Mouse (Mus musculus) liver, embryonic 11.5 days (tissue): ENCODE results near the gene Wdr24. TPM values are rescaled to one million over a fixed set of nuclear protein-coding genes. Genes with fewer than 3 reads are reported as not detected.

ENCODE experiments used
- ATAC-seq: fragments of 200-750 bp; cut with Nextera tagmentation; replicated peaks from 2 replicates; pipeline ENCODE4 v1.8.0; 2017; ENCODE audit warnings: moderate number of reproducible peaks, mild to moderate bottlenecking, moderate TSS enrichment, moderate library complexity; ENCODE audit not compliant: low FRiP score
- DNase-seq: peaks from one replicate; pipeline ENCODE4 v3.0.0-alpha.2; 2017; ENCODE audit warnings: low spot score
- H3K27ac ChIP-seq: fragments of 300-500 bp; sonication (generic); 2 replicates; pipeline ENCODE4 v1.5.1; 2014; ENCODE audit warnings: mild to moderate bottlenecking, low read depth, low read length, control low read depth
- H3K27me3 ChIP-seq: fragments of 300-500 bp; sonication (generic); replicated peaks from 2 replicates; pipeline ENCODE4 v1.6.1; 2014; ENCODE audit warnings: low read length, mixed read lengths; ENCODE audit not compliant: control insufficient read depth, insufficient read depth
- H3K36me3 ChIP-seq: fragments of 300-500 bp; sonication (generic); 2 replicates; pipeline ENCODE4 v1.6.1; 2014; ENCODE audit warnings: mild to moderate bottlenecking, low read length, moderate library complexity, mixed read lengths; ENCODE audit not compliant: control insufficient read depth, insufficient read depth
- H3K4me1 ChIP-seq: fragments of 300-500 bp; sonication (generic); replicated peaks from 2 replicates; pipeline ENCODE4 v1.6.1; 2014; ENCODE audit warnings: low read length, mixed read lengths; ENCODE audit not compliant: control insufficient read depth, insufficient read depth
- H3K4me2 ChIP-seq: fragments of 300-500 bp; sonication (generic); 2 replicates; pipeline ENCODE4 v1.6.1; 2014; ENCODE audit warnings: mild to moderate bottlenecking, control low read depth, moderate library complexity
- H3K4me3 ChIP-seq: fragments of 300-500 bp; sonication (generic); 2 replicates; pipeline ENCODE4 v1.5.1; 2014; ENCODE audit warnings: low read depth, low read length, control low read depth
- H3K9ac ChIP-seq: fragments of 300-500 bp; sonication (generic); 2 replicates; pipeline ENCODE4 v1.6.1; 2014; ENCODE audit warnings: low read depth, low read length, control low read depth
- H3K9me3 ChIP-seq: fragments of 300-500 bp; sonication (generic); 2 replicates; pipeline ENCODE4 v1.6.1; 2016; ENCODE audit warnings: low read length, inconsistent platforms, mixed read lengths; ENCODE audit not compliant: control insufficient read depth
- WGBS: fragments of 180-500 bp; shearing (Covaris S2); extraction: QIAGEN DNeasy Blood & Tissue Kit; methylation state at CpG from one replicate; pipeline ENCODE4 v1.1.7; 2014; 5-methylcytosine and 5-hydroxymethylcytosine counted together
- polyA plus RNA-seq: library from polyadenylated mRNA; unstranded; fragments of >200 nt; fragmentation: Nextera tagmentation; extraction: Ambion mirVana; gene quantifications from 2 replicates; pipeline ENCODE4 v1.2.1, GENCODE M21; 2014

The Wdr24 gene
- polyA plus RNA-seq, 1 experiment from 2014 or later: 29.8 TPM

GRCm38 (mm10) chr17:25810890-25811289, 12.5 kb upstream of the Wdr24 start:
- DNase-seq (no peak), ATAC-seq (no peak)
- Histone ChIP-seq H3K4me1 (peaks cover 4% of the 10 kb centered on the region; the same call in 1 of the 2 replicates), H3K4me3 (no peak overlapping the region), H3K36me3 (no peaks in the 10 kb centered on the region), H3K9ac (no peak overlapping the region), H3K27ac (no peak overlapping the region), H3K27me3 (peaks cover 74% of the 10 kb centered on the region), H3K9me3 (no peaks in the 10 kb centered on the region), H3K4me2 (no peak overlapping the region)
- 63% methylated on average over 4 of the region's 4 CpGs for WGBS

- 0 out of 2 replicates have a peak, but pooled peaks have one; percentile 40 for ATAC-seq
- no peak overlapping the region for H3K27ac ChIP-seq
- H3K36me3 ChIP-seq: no peaks in the 10 kb centered on the region
- H3K4me2 ChIP-seq: no peak overlapping the region
- H3K27me3 ChIP-seq: peaks cover 89% of the 10 kb centered on the region
- no peaks in the 10 kb centered on the region for H3K9me3 ChIP-seq
- H3K4me1 ChIP-seq: peaks cover 4% of the 10 kb centered on the region; the same call in 1 of the 2 replicates
- H3K9ac ChIP-seq: no peak overlapping the region
- peak; percentile 86 for DNase-seq
- no peak overlapping the region for H3K4me3 ChIP-seq
- 3% methylated on average over 20 of the region's 20 CpGs for WGBS
Measured at GRCm38 (mm10) chr17:25813471-25813870, 10.0 kb upstream of the Wdr24 start.

- Histone ChIP-seq H3K27me3 (peaks cover 76% of the 10 kb centered on the region), H3K27ac (no peak overlapping the region), H3K4me2 (no peak overlapping the region), H3K4me3 (no peak overlapping the region), H3K9ac (no peak overlapping the region), H3K36me3 (no peaks in the 10 kb centered on the region), H3K4me1 (no peaks in the 10 kb centered on the region), H3K9me3 (no peaks in the 10 kb centered on the region)
- ATAC-seq (no peak), DNase-seq (no peak)
- WGBS: 75% methylated on average over 11 of the region's 11 CpGs
Measured at GRCm38 (mm10) chr17:25817662-25818061, 5.8 kb upstream of the Wdr24 start.

GRCm38 (mm10) chr17:25818851-25819780, 4.3 kb upstream of the Wdr24 start:
- 8% methylated on average over 46 of the region's 46 CpGs for WGBS
- no peaks in the 10 kb centered on the region for H3K9me3 ChIP-seq

GRCm38 (mm10) chr17:25824362-25825142, 1.1 kb downstream of the Wdr24 start:
- peaks cover 18% of the 10 kb centered on the region for H3K27me3 ChIP-seq
- H3K36me3 ChIP-seq: peaks cover 20% of the 10 kb centered on the region
- no peak; the same call in 1 of the 2 replicates for ATAC-seq
- 56% methylated on average over 17 of the region's 17 CpGs for WGBS
- H3K4me1 ChIP-seq: peaks cover 23% of the 10 kb centered on the region
- peak overlapping the region; percentile 81 for H3K9ac ChIP-seq
- DNase-seq: no peak
- no peak overlapping the region for H3K27ac ChIP-seq
- no peaks in the 10 kb centered on the region for H3K9me3 ChIP-seq
- H3K4me2 ChIP-seq: peak overlapping the region; percentile 89
- H3K4me3 ChIP-seq: peak overlapping the region; percentile 84

More at GRCm38 (mm10) chr17:25818851-25819780, 4.3 kb upstream of the Wdr24 start:
- Histone ChIP-seq H3K4me3 (peak overlapping the region; percentile 14), H3K27ac (no peak overlapping the region), H3K27me3 (peaks cover 63% of the 10 kb centered on the region), H3K4me1 (peaks cover 2% of the 10 kb centered on the region), H3K9ac (no peak overlapping the region), H3K4me2 (peak overlapping the region; percentile 37), H3K36me3 (no peaks in the 10 kb centered on the region)
- ATAC-seq (no peak), DNase-seq (no peak)

- Histone ChIP-seq H3K27me3 (peaks cover 10% of the 10 kb centered on the region), H3K27ac (peak overlapping the region; percentile 16; the same call in 1 of the 2 replicates), H3K4me2 (peak overlapping the region; percentile 89), H3K4me3 (peak overlapping the region; percentile 84), H3K9ac (0 out of 2 replicates have a peak overlapping the region, but pooled peaks have one; percentile 18), H3K36me3 (peaks cover 25% of the 10 kb centered on the region), H3K9me3 (no peaks in the 10 kb centered on the region), H3K4me1 (peaks cover 31% of the 10 kb centered on the region)
- ATAC-seq (no peak), DNase-seq (no peak)
- WGBS: 84% methylated on average over 6 of the region's 6 CpGs
Measured at GRCm38 (mm10) chr17:25825311-25825710, 1.9 kb downstream of the Wdr24 start.

GRCm38 (mm10) chr17:25825984-25826570, 2.6 kb downstream of the Wdr24 start:
- no peak overlapping the region for H3K4me3 ChIP-seq
- peaks cover 5% of the 10 kb centered on the region; the same call in 1 of the 2 replicates for H3K27me3 ChIP-seq
- no peaks in the 10 kb centered on the region for H3K9me3 ChIP-seq
- peaks cover 37% of the 10 kb centered on the region for H3K4me1 ChIP-seq
- 93% methylated on average over 27 of the region's 27 CpGs for WGBS
- ATAC-seq (no peak), DNase-seq (no peak)
- no peak overlapping the region for H3K27ac ChIP-seq
- H3K4me2 ChIP-seq: no peak overlapping the region
- H3K9ac ChIP-seq: no peak overlapping the region
- H3K36me3 ChIP-seq: peaks cover 33% of the 10 kb centered on the region

- H3K9me3 ChIP-seq: no peaks in the 10 kb centered on the region
- no peak overlapping the region for H3K4me3 ChIP-seq
- ATAC-seq: no peak
- H3K4me2 ChIP-seq: no peak overlapping the region
- H3K4me1 ChIP-seq: peaks cover 46% of the 10 kb centered on the region
- H3K27me3 ChIP-seq: peaks cover under 1% of the 10 kb centered on the region; the same call in 1 of the 2 replicates
- H3K36me3 ChIP-seq: peaks cover 41% of the 10 kb centered on the region
- no peak overlapping the region for H3K9ac ChIP-seq
- H3K27ac ChIP-seq: no peak overlapping the region
- DNase-seq: no peak
- WGBS: 94% methylated on average over 13 of the region's 13 CpGs
Measured at GRCm38 (mm10) chr17:25827011-25827410, 3.6 kb downstream of the Wdr24 start.
